Mouse (Mus musculus): ENCODE measurements around the gene Zfp119b. TPM values are rescaled to one million over a fixed set of nuclear protein-coding genes. Genes with fewer than 3 reads are reported as not detected.
A peak's percentile ranks its signal among the peaks of the same experiment; 100 is the strongest.

Gene Zfp119b
- polyA plus RNA-seq, 1 experiment from 2014 or later: 3.6 TPM

DNA sequence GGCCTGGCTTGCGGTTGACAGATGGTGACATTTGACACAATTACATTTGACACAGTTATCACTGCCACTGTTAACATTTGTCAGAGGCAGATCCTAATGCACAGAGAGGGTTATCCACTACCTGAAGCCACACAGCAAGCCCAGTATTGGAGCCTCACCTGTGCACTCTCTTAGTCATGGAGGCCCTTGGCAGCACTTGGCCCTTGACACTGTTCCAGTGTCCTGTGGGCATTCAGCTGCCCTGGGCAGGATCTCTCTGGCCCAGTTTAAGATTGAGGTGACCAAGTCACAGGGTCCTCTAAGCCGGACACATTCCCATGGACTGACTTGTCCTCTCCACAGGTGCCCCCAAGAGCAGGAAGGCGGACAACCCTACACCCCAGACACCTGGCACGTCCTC lies 17.9 kb upstream of the Zfp119b start:
- no peak for ATAC-seq (ENCODE audit: extremely low read depth, insufficient number of reproducible peaks, low FRiP score, low TSS enrichment)
- no peak overlapping the region for H3K4me2 ChIP-seq
- peaks cover 43% of the 10 kb centered on the region for H3K4me1 ChIP-seq
- H3K9ac ChIP-seq: no peak overlapping the region
- no peaks in the 10 kb centered on the region for H3K9me3 ChIP-seq
- 90% methylated on average over 4 of the region's 4 CpGs for WGBS
- H3K27ac ChIP-seq (replicated peaks): no peak overlapping the region
- no peak overlapping the region for H3K4me3 ChIP-seq
- peaks cover 59% of the 10 kb centered on the region for H3K36me3 ChIP-seq
- H3K27me3 ChIP-seq (replicated peaks): peaks cover 24% of the 10 kb centered on the region

DNA sequence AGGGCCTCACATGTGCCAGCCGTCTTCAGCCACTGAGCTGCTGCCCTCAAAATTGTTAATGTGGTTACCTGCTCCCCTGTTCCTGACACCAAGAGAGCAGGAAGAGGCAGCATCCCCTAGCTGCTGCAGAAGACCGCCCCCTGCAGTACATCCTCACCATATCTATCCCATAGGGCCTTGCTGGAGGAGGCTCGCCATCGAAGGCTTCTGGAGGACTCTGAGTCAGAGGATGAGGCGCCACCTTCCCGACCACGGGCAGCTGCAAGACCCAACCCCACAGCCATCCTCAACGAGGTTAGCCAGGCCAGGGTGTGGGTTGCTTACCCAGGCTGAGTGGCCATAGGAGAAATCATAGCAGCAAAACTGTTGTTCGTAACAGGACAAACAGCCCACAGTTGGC lies 15.7 kb upstream of the Zfp119b start:
- no peaks in the 10 kb centered on the region for H3K9me3 ChIP-seq
- peaks cover 76% of the 10 kb centered on the region for H3K36me3 ChIP-seq
- no peak overlapping the region for H3K4me2 ChIP-seq
- no peak overlapping the region for H3K4me3 ChIP-seq
- H3K4me1 ChIP-seq: peaks cover 34% of the 10 kb centered on the region
- WGBS: 82% methylated on average over 9 of the region's 9 CpGs
- H3K9ac ChIP-seq: no peak overlapping the region
- peaks cover 6% of the 10 kb centered on the region for H3K27me3 ChIP-seq (replicated peaks)
- no peak overlapping the region for H3K27ac ChIP-seq (replicated peaks)
- ATAC-seq (ENCODE audit: extremely low read depth, insufficient number of reproducible peaks, low FRiP score, low TSS enrichment): no peak

DNA sequence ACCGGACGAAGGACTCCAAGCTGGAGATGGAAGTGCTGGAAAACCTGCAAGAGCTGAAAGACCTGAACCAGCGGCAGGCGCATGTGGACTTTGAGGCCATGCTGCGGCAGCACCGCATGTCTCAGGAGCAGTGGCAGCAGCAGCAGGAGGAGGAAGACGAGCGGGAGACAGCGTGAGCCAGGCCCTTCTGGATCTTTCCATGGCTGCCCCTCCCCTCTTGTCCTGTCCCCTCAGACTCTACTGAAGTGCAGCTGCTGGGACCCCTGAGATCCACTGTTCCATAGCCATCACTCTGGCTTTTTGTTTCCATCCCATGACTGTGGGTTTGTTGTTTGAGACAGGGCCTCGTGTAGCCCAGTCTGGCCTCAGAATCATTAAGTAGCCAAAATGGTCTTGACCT lies 15.2 kb upstream of the Zfp119b start:
- 92% methylated on average over 10 of the region's 10 CpGs for WGBS
- H3K36me3 ChIP-seq: peaks cover 76% of the 10 kb centered on the region
- no peak overlapping the region for H3K4me3 ChIP-seq
- no peak overlapping the region for H3K27ac ChIP-seq (replicated peaks)
- no peak overlapping the region for H3K4me2 ChIP-seq
- no peaks in the 10 kb centered on the region for H3K9me3 ChIP-seq
- ATAC-seq (ENCODE audit: extremely low read depth, insufficient number of reproducible peaks, low FRiP score, low TSS enrichment): no peak
- 0 out of 2 replicates have a peak, but pooled peaks cover 1% of the 10 kb centered on the region for H3K27me3 ChIP-seq (replicated peaks)
- H3K9ac ChIP-seq: no peak overlapping the region
- H3K4me1 ChIP-seq: peaks cover 34% of the 10 kb centered on the region

DNA sequence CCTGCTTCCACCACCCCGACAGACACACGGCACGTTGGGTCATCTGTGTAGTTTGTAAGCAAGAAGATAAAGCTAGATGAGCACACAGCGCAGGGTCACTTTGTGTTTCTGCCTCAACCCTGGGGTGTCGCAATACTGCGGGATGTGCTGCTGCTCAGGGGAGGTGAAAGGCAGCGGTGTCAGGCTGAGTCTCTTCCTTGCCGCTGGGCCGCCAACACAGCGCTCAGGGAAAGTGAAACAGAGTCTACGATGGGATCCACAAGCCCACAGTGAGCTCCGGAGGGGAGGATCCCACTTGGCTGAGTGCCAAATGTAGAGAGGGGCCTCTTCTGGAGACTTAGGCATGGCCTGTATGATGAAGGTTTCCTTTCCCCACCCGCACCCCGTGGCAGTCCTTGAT lies 13.9 kb upstream of the Zfp119b start:
- WGBS: 71% methylated on average over 14 of the region's 14 CpGs
- ATAC-seq (ENCODE audit: extremely low read depth, insufficient number of reproducible peaks, low FRiP score, low TSS enrichment): no peak

DNA sequence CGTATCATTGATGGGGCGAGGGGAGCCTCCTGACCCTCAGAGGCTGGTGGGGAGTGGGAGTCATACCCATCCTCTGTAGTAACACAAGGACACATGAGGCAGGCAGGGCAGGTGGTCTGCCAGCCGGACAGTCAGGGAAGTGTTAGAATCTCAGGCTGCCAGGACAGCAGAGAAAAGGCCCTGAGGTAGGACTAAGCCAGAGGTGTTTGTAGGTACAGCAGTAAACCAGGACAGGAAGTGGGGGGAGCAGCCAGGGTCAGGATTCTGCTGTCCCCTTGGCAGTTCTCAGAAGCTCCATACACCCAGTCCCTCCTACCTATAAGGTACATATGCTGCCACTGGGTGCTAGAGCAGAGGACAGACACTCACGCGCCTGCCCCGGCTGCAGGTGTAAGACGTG lies 12.3 kb upstream of the Zfp119b start:
- H3K36me3 ChIP-seq: peaks cover 60% of the 10 kb centered on the region
- no peak overlapping the region for H3K4me2 ChIP-seq
- no peak overlapping the region for H3K9ac ChIP-seq
- no peak overlapping the region for H3K4me3 ChIP-seq
- WGBS: 95% methylated on average over 7 of the region's 7 CpGs
- peaks cover under 1% of the 10 kb centered on the region; the same call in 1 of the 2 replicates for H3K27me3 ChIP-seq (replicated peaks)
- no peak overlapping the region for H3K27ac ChIP-seq (replicated peaks)
- no peak for ATAC-seq (ENCODE audit: extremely low read depth, insufficient number of reproducible peaks, low FRiP score, low TSS enrichment)
- no peaks in the 10 kb centered on the region for H3K9me3 ChIP-seq
- peaks cover 28% of the 10 kb centered on the region for H3K4me1 ChIP-seq

More for the DNA sequence above, 13.9 kb upstream of the Zfp119b start:
- Histone ChIP-seq H3K9ac (peak overlapping the region; percentile 33; the same call in 1 of the 2 replicates), H3K27ac (replicated peaks) (no peak overlapping the region), H3K36me3 (peaks cover 75% of the 10 kb centered on the region), H3K27me3 (replicated peaks) (no peaks in the 10 kb centered on the region), H3K9me3 (no peaks in the 10 kb centered on the region), H3K4me1 (peaks cover 30% of the 10 kb centered on the region), H3K4me2 (no peak overlapping the region), H3K4me3 (no peak overlapping the region)

- Histone ChIP-seq H3K27me3 (replicated peaks) (peaks cover 8% of the 10 kb centered on the region), H3K4me1 (peaks cover 36% of the 10 kb centered on the region), H3K4me2 (no peak overlapping the region), H3K9ac (no peak overlapping the region), H3K9me3 (no peaks in the 10 kb centered on the region), H3K36me3 (peaks cover 52% of the 10 kb centered on the region), H3K4me3 (no peak overlapping the region), H3K27ac (replicated peaks) (no peak overlapping the region)
- ATAC-seq (ENCODE audit: extremely low read depth, insufficient number of reproducible peaks, low FRiP score, low TSS enrichment): no peak
Observed at GRCm38 (mm10) chr17:55960791-55961190, 11.5 kb upstream of the Zfp119b start.

- peaks cover 14% of the 10 kb centered on the region for H3K27me3 ChIP-seq (replicated peaks)
- WGBS: 74% methylated on average over 10 of the region's 10 CpGs
- H3K4me3 ChIP-seq: peak overlapping the region; percentile 60
- no peak for ATAC-seq (ENCODE audit: extremely low read depth, insufficient number of reproducible peaks, low FRiP score, low TSS enrichment)
- peak overlapping the region; percentile 96 for H3K27ac ChIP-seq (replicated peaks)
- peak overlapping the region; percentile 78 for H3K9ac ChIP-seq
- peaks cover 45% of the 10 kb centered on the region for H3K36me3 ChIP-seq
- H3K9me3 ChIP-seq: no peaks in the 10 kb centered on the region
- H3K4me2 ChIP-seq: peak overlapping the region; percentile 81
- peaks cover 36% of the 10 kb centered on the region for H3K4me1 ChIP-seq
Observed at GRCm38 (mm10) chr17:55959946-55960740, 10.8 kb upstream of the Zfp119b start.

DNA sequence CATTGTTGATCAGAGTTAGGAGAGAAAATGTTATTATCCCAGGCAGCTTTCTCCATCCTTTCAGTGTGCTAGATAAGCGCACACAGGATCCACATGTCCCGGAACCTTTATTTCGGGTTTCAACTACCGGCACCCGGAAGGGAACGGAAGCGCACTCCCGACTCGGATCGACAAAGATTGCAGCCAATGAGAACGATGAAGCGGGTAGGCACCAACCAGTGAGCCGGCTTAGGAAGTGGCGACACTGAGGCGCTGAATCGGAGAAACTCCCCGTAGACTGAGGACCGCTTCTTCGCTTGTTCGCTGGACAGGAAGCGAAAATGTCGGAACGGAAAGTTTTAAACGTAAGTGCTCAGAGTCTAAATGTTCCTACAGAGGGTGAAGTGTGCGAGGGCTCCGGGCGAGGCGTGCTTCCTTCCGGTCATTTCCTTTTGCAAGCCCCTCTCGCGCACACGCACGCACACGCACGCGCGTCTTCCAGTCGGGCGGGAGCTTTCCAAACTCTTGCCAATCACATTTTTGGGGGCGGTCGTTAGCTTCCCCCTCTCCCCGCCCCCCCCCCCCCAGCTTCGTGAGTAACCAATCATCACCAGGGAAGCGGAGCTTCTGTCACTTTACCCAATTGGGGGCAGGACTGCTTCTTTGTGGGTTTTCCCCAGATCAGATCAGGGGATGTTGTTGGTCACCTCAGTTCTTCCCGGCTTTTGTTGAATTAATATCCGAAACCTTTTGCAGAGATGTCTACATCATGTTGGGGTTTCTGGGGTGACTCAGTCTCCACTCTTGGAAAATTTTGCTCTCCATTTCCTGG lies 9.8 kb upstream of the Zfp119b start, which contains the start of gene Yju2:
Yju2 (plus strand) TSS at position 182 of the 811 bp plus-strand sequence.
- under 1% methylated on average over 43 of the region's 46 CpGs for WGBS

GRCm38 (mm10) chr17:55958584-55958886 lies 9.2 kb upstream of the Zfp119b start:
- Histone ChIP-seq H3K4me3 (peak overlapping the region; percentile 60), H3K4me2 (peak overlapping the region; percentile 81), H3K27ac (replicated peaks) (peak overlapping the region; percentile 96), H3K4me1 (peaks cover 36% of the 10 kb centered on the region), H3K27me3 (replicated peaks) (peaks cover 30% of the 10 kb centered on the region), H3K36me3 (peaks cover 30% of the 10 kb centered on the region), H3K9me3 (no peaks in the 10 kb centered on the region), H3K9ac (peak overlapping the region; percentile 80)
- 28% methylated on average over 2 of the region's 2 CpGs for WGBS
- no peak for ATAC-seq (ENCODE audit: extremely low read depth, insufficient number of reproducible peaks, low FRiP score, low TSS enrichment)

More for the DNA sequence above, 9.8 kb upstream of the Zfp119b start, which contains the start of gene Yju2:
- H3K27me3 ChIP-seq (replicated peaks): peaks cover 24% of the 10 kb centered on the region
- peak within 1 kb of the TSS; percentile 60 for H3K4me3 ChIP-seq
- peak within 1 kb of the TSS; percentile 80 for H3K9ac ChIP-seq
- peaks cover 36% of the 10 kb centered on the region for H3K4me1 ChIP-seq
- H3K36me3 ChIP-seq: peaks cover 35% of the 10 kb centered on the region
- H3K9me3 ChIP-seq: no peaks in the 10 kb centered on the region
- H3K4me2 ChIP-seq: peak within 1 kb of the TSS; percentile 81
- H3K27ac ChIP-seq (replicated peaks): peak within 1 kb of the TSS; percentile 96
- peak; percentile 83 for ATAC-seq (ENCODE audit: extremely low read depth, insufficient number of reproducible peaks, low FRiP score, low TSS enrichment)

- H3K27me3 ChIP-seq (replicated peaks): peaks cover 33% of the 10 kb centered on the region
- peaks cover 24% of the 10 kb centered on the region for H3K36me3 ChIP-seq
- peak overlapping the region; percentile 96 for H3K27ac ChIP-seq (replicated peaks)
- H3K9ac ChIP-seq: peak overlapping the region; percentile 80
- WGBS: 76% methylated on average over 13 of the region's 13 CpGs
- no peaks in the 10 kb centered on the region for H3K9me3 ChIP-seq
- peak overlapping the region; percentile 60 for H3K4me3 ChIP-seq
- H3K4me2 ChIP-seq: peak overlapping the region; percentile 81
- H3K4me1 ChIP-seq: peaks cover 32% of the 10 kb centered on the region
- no peak for ATAC-seq (ENCODE audit: extremely low read depth, insufficient number of reproducible peaks, low FRiP score, low TSS enrichment)
Observed at GRCm38 (mm10) chr17:55957726-55958583, 8.7 kb upstream of the Zfp119b start.

DNA sequence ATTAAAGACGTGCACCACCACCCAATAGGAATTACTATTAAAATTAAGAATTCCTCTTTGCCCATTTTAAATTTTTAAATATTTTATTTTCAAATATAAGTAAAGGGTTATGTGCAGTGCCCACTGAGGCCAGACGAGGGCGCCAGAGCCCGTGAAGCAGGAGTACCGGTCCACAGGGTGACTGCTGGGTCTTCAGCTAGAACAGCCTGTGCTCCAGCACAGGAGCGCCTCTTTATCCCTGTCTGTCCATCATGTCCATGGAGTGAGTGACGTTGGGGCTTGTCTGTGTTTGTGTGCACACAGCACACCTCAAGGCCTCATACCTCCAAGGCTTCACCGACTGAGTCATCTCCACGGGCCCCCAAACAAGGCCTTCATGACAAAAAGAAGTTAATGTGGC lies 7.9 kb upstream of the Zfp119b start:
- Histone ChIP-seq H3K9me3 (no peaks in the 10 kb centered on the region), H3K4me1 (peaks cover 30% of the 10 kb centered on the region), H3K36me3 (peaks cover 17% of the 10 kb centered on the region), H3K9ac (peak overlapping the region; percentile 50; the same call in 1 of the 2 replicates), H3K27ac (replicated peaks) (no peak overlapping the region), H3K4me2 (no peak overlapping the region), H3K27me3 (replicated peaks) (peaks cover 41% of the 10 kb centered on the region), H3K4me3 (no peak overlapping the region)
- no peak for ATAC-seq (ENCODE audit: extremely low read depth, insufficient number of reproducible peaks, low FRiP score, low TSS enrichment)
- WGBS: 16% methylated on average over 9 of the region's 9 CpGs

Measured in heart, embryonic 13.5 days (tissue).